Mouse (Mus musculus) myocyte (in vitro differentiated cells): ENCODE measurements around the gene Ppp1r37. TPM values are rescaled to one million over a fixed set of nuclear protein-coding genes. Genes with fewer than 3 reads are reported as not detected.
A peak's percentile ranks its signal among the peaks of the same experiment; 100 is the strongest.

Experiments used
- H3K27me3 ChIP-seq: one replicate; pipeline ENCODE4 v1.6.1; 2011; ENCODE audit not compliant: control insufficient read depth, insufficient read depth, insufficient read length
- H3K36me3 ChIP-seq: one replicate; pipeline ENCODE4 v1.6.1; 2011; ENCODE audit not compliant: control insufficient read depth, insufficient read depth
- H3K4me2 ChIP-seq: one replicate; pipeline ENCODE4 v1.6.1; 2011; ENCODE audit warnings: low read depth, control low read depth
- H3K4me3 ChIP-seq: one replicate; pipeline ENCODE4 v1.5.1; 2011; ENCODE audit warnings: mild to moderate bottlenecking, control low read depth, moderate library complexity
- H3K79me2 ChIP-seq: one replicate; pipeline ENCODE4 v1.6.1; 2011; ENCODE audit not compliant: control insufficient read depth, insufficient read depth
- H3ac ChIP-seq: one replicate; pipeline ENCODE4 v1.6.1; 2011; ENCODE audit not compliant: control insufficient read depth, insufficient read length
- CEBPB ChIP-seq: IDR thresholded peaks from 2 replicates; pipeline ENCODE4 v1.6.1; 2011; ENCODE audit warnings: mild to moderate bottlenecking, moderate library complexity; ENCODE audit not compliant: poor library complexity, insufficient read depth, severe bottlenecking
- E2F4 ChIP-seq: IDR thresholded peaks from one replicate; pipeline ENCODE4 v1.6.1; 2011; ENCODE audit warnings: mild to moderate bottlenecking, control low read depth, moderate library complexity; ENCODE audit not compliant: insufficient read depth
- MAX ChIP-seq: IDR thresholded peaks from one replicate; pipeline ENCODE4 v1.6.1; 2011; ENCODE audit warnings: low read depth, mild to moderate bottlenecking, control low read depth
- MYOD1 ChIP-seq, 3 experiments: IDR thresholded peaks; one replicate each; pipeline ENCODE4 v1.6.1; 2011; ENCODE audit warnings: control low read depth in 2 of 3, low read depth in 2 of 3, mild to moderate bottlenecking in 2 of 3, moderate library complexity in 1 of 3; ENCODE audit not compliant: insufficient read length in 2 of 3, control insufficient read depth in 1 of 3
- MYOG ChIP-seq, 3 experiments: IDR thresholded peaks; one replicate each; pipeline ENCODE4 v1.6.1; 2011; ENCODE audit warnings: control low read depth in 2 of 3, low read depth in 2 of 3, mild to moderate bottlenecking in 2 of 3; ENCODE audit not compliant: insufficient read length in 2 of 3, control insufficient read depth in 1 of 3, insufficient read depth in 1 of 3
- POLR2A ChIP-seq: IDR thresholded peaks from one replicate; pipeline ENCODE4 v1.6.1; 2011; ENCODE audit warnings: low read depth, mild to moderate bottlenecking, control low read depth, moderate library complexity; ENCODE audit not compliant: insufficient read length
- POLR2AphosphoS2 ChIP-seq: IDR thresholded peaks from one replicate; pipeline ENCODE4 v1.6.1; 2011; ENCODE audit warnings: low read depth, control low read depth; ENCODE audit not compliant: insufficient read length
- REST ChIP-seq: IDR thresholded peaks from one replicate; pipeline ENCODE4 v1.6.1; 2011; ENCODE audit warnings: mild to moderate bottlenecking, control low read depth, moderate library complexity; ENCODE audit not compliant: insufficient read depth, insufficient read length
- SRF ChIP-seq: IDR thresholded peaks from one replicate; pipeline ENCODE4 v1.6.1; 2011; ENCODE audit warnings: low read depth; ENCODE audit not compliant: control insufficient read depth, insufficient read length
- TCF12 ChIP-seq: IDR thresholded peaks from one replicate; pipeline ENCODE4 v1.6.1; 2011; ENCODE audit warnings: mild to moderate bottlenecking, control low read depth; ENCODE audit not compliant: poor library complexity, insufficient read depth, severe bottlenecking
- TCF3 ChIP-seq: IDR thresholded peaks from one replicate; pipeline ENCODE4 v1.6.1; 2011; ENCODE audit warnings: low read depth, control low read depth; ENCODE audit not compliant: insufficient read length
- USF1 ChIP-seq: IDR thresholded peaks from one replicate; pipeline ENCODE4 v1.6.1; 2011; ENCODE audit warnings: low read depth, mild to moderate bottlenecking, control low read depth, moderate library complexity
- polyA plus RNA-seq: library from polyadenylated mRNA; unstranded; fragments of >200 nt; fragmentation: generic; extraction: Trizol; gene quantifications from one replicate; pipeline ENCODE4 v1.2.1, GENCODE M21; 2012; ENCODE audit warnings: missing spikeins

The Ppp1r37 gene
- polyA plus RNA-seq, 1 experiment, result 48.4 TPM

DNA sequence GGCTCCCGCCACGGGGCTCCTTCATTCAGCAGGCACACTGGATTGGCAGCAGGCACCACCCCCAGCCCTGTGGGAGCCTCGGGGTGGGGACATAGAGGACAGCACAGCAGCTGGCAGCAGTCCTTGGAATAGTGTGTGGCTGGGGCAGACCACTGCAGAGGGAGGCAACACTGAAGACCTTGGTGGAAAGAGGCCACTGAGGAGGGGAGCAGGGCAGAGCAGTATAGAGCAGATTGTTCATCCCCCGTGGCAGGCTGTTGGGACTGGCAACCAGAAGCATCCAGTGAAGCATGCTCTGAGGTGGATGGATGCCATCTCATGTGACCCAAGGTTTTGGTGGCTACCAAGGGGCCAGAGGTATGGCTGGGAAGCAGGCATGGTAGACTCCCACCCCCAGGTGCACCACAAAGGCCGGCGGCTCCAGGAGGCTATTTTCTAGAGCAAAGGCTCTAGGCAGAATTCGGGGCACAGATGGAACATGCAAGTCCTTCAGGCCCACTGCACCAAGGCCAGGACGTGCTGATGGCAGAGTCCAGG is 20.7 kb downstream of the Ppp1r37 start:
- Histone ChIP-seq H3K4me3 (no peak overlapping the region), H3K36me3 (no peaks in the 10 kb centered on the region), H3K27me3 (no peaks in the 10 kb centered on the region), H3ac (no peak overlapping the region), H3K79me2 (peaks cover 20% of the 10 kb centered on the region), H3K4me2 (no peak overlapping the region)
- TF ChIP-seq REST (no peak), USF1 (no peak), CEBPB (no peak), MYOG (IDR thresholded peaks at IDR 0.05; ENCODE audit: control insufficient read depth in 1 of 3, insufficient read depth in 1 of 3, insufficient read length in 2 of 3, low read depth in 2 of 3) (peak in 2 of 3 experiments; percentile 27 to 84), POLR2A (no peak), TCF3 (no peak), MYOD1 (IDR thresholded peaks at IDR 0.05; ENCODE audit: control insufficient read depth in 1 of 3, insufficient read length in 2 of 3, low read depth in 2 of 3) (peak in 2 of 3 experiments; percentile 19 to 35), POLR2AphosphoS2 (no peak), MAX (no peak), TCF12 (no peak), SRF (peak; percentile 7)

DNA sequence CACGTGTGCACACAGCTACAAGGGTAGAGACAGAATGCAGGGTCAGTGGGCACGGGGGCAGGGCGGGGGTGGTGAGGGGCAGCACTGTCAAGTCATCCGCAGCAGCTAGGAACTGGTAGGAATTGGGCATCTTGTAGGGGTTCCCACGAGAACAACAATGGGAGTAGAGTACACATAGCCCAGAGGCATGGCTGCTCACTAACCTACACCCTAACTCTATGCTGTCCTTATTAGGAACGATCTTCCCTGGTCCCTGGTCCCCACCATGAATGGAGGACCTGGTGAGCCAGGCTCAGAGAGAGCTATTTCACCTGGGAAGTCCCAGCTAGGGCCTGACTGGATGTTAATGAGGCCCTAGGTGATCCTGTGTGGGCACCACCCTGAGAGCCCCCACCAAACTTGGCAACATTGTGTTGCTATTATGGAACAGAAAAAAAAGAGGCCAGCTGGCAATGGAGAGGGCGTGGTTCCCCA is 21.2 kb downstream of the Ppp1r37 start:
- TF ChIP-seq MYOD1 (IDR thresholded peaks at IDR 0.05; ENCODE audit: control insufficient read depth in 1 of 3, insufficient read length in 2 of 3, low read depth in 2 of 3), result no peak
- TF ChIP-seq USF1, result no peak
- TF ChIP-seq MYOG (IDR thresholded peaks at IDR 0.05; ENCODE audit: control insufficient read depth in 1 of 3, insufficient read depth in 1 of 3, insufficient read length in 2 of 3, low read depth in 2 of 3), result no peak
- no peak for TF ChIP-seq REST
- no peak for TF ChIP-seq POLR2A
- no peak for TF ChIP-seq MAX
- TF ChIP-seq TCF12, result no peak
- Histone ChIP-seq H3K4me2 (peak overlapping the region; percentile 30), H3K79me2 (peaks cover 15% of the 10 kb centered on the region)

DNA sequence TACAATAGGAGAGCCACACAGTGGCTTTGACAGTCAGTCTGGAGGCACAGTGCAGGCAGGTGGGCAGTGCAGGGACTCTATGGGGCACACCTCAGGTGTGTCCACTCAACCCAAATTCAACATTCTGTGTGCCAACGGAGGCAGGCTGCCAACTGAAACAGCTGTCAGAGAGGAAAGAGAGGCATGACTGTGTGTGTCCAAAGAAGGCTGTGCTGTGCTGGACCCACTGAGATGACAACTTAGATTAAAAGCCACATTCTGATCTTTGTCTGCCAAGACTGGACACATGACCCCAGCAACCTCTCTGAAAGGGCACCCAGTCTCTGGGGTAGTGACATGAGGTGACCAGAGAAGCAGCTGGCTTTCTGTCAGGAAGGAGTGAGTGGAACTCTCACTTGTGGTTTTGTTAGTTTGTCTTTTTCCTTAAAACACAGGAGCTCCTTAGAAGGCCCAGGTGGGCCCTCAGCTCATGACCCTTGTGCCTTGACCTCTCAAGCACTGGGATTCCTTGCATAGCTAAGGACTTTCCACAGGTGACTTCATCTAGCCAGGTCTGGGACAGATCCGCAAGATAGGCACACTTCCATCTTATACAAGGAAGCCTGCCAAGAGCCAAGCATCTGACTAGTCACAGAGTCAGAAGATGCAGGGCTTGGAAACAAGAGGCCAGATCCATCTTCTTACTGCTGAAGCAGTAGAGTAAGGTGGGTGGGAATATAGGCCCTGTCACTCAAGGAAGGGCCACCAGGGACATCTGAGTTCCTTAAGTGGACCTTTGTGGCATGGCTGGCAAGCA is 21.9 kb downstream of the Ppp1r37 start:
- Histone ChIP-seq H3ac (no peak overlapping the region), H3K4me3 (no peak overlapping the region), H3K36me3 (no peaks in the 10 kb centered on the region), H3K4me2 (peak overlapping the region; percentile 30), H3K27me3 (no peaks in the 10 kb centered on the region), H3K79me2 (peaks cover 10% of the 10 kb centered on the region)
- TF ChIP-seq MYOD1 (IDR thresholded peaks at IDR 0.05; ENCODE audit: control insufficient read depth in 1 of 3, insufficient read length in 2 of 3, low read depth in 2 of 3), result peak in 1 of 3 experiments; percentile 61
- TF ChIP-seq POLR2AphosphoS2, result no peak
- TF ChIP-seq SRF, result no peak
- peak in 1 of 3 experiments; percentile 68 for TF ChIP-seq MYOG (IDR thresholded peaks at IDR 0.05; ENCODE audit: control insufficient read depth in 1 of 3, insufficient read depth in 1 of 3, insufficient read length in 2 of 3, low read depth in 2 of 3)

More for the DNA sequence above, 21.2 kb downstream of the Ppp1r37 start:
- Histone ChIP-seq H3K36me3 (no peaks in the 10 kb centered on the region), H3K4me3 (no peak overlapping the region), H3ac (no peak overlapping the region), H3K27me3 (no peaks in the 10 kb centered on the region)

DNA sequence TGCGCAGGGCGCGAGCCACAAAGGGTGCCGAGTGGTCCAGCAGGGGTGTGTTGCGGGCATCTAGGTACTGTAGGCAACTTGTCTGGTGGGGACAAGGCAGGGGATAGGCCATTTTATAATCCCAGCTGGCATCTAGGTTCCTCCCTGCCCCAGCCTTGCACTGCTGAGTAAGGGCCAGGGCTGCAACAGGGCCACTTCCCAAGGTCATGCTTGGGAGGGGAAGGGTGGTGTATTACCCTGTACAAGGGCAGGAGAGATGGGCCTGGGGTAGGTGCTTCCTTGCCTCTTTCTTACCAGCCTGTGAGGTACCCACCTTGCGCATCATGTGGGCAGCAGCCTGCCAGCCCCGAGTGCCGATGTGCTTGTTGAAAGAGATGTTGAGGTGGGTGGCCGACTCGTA is 28.2 kb downstream of the Ppp1r37 start:
- peaks cover under 1% of the 10 kb centered on the region for H3K79me2 ChIP-seq
- H3ac ChIP-seq, result no peak overlapping the region
- no peaks in the 10 kb centered on the region for H3K27me3 ChIP-seq
- no peak overlapping the region for H3K4me2 ChIP-seq
- no peaks in the 10 kb centered on the region for H3K36me3 ChIP-seq
- TF ChIP-seq MYOG (IDR thresholded peaks at IDR 0.05; ENCODE audit: control insufficient read depth in 1 of 3, insufficient read depth in 1 of 3, insufficient read length in 2 of 3, low read depth in 2 of 3) (no peak), CEBPB (no peak), MYOD1 (IDR thresholded peaks at IDR 0.05; ENCODE audit: control insufficient read depth in 1 of 3, insufficient read length in 2 of 3, low read depth in 2 of 3) (no peak), SRF (no peak), REST (no peak), TCF12 (no peak), USF1 (no peak), MAX (no peak), POLR2A (no peak), POLR2AphosphoS2 (no peak), E2F4 (no peak), TCF3 (no peak)
- H3K4me3 ChIP-seq, result no peak overlapping the region
